In genomic region chr17:56984886-56985285, GRCm38 (mm10) we compare ENCODE assay signal across 29 mouse cellular contexts. TPM values are rescaled to one million over a fixed set of nuclear protein-coding genes. Genes with fewer than 3 reads are reported as not detected.
DNase-seq lines count a peak whose midpoint lies in the region; ATAC-seq and TF ChIP-seq lines count a peak whose summit lies in the region.
"Had no signal": no experiment of that assay in that cellular context is flagged by ENCODE, and none has a peak within 500 bp of the region (broad histone marks: within the 10 kb centered on the region; RNA-seq: fewer than 3 reads in every experiment).

No protein-coding gene starts in this region.

- no peak overlapping the region for H3K4me2 ChIP-seq in liver, embryonic 12.5 days
- H3K4me2 ChIP-seq: embryonic facial prominence, embryonic 12.5 days; embryonic facial prominence, embryonic 15.5 days; forebrain, embryonic 12.5 days; heart, embryonic 13.5 days; hindbrain, embryonic 12.5 days; hindbrain, embryonic 15.5 days had no signal

- H3K36me3 ChIP-seq in liver, adult 2 months (ENCODE audit: control insufficient read depth, insufficient read depth, low read length) = no peaks in the 10 kb centered on the region
- H3K36me3 ChIP-seq in liver, embryonic 12.5 days = no peaks in the 10 kb centered on the region
- no peaks in the 10 kb centered on the region for H3K36me3 ChIP-seq in small intestine, adult 2 months (ENCODE audit: control insufficient read depth, insufficient read depth, low read length)
- H3K36me3 ChIP-seq: embryonic facial prominence, embryonic 12.5 days; embryonic facial prominence, embryonic 15.5 days; forebrain, embryonic 12.5 days; heart, embryonic 13.5 days; hindbrain, embryonic 12.5 days; hindbrain, embryonic 15.5 days had no signal

- H3K9ac ChIP-seq in liver, adult 2 months (ENCODE audit: low read depth, low read length) = no peak overlapping the region
- H3K9ac ChIP-seq in liver, embryonic 12.5 days = no peak overlapping the region
- H3K9ac ChIP-seq: embryonic facial prominence, embryonic 12.5 days; embryonic facial prominence, embryonic 15.5 days; forebrain, embryonic 12.5 days; heart, embryonic 13.5 days; hindbrain, embryonic 12.5 days; hindbrain, embryonic 15.5 days had no signal

- intact Hi-C loops in heart, postnatal 14 days (cut with DNase I) = no loop called here

- H3K79me2 ChIP-seq in liver, adult 2 months (ENCODE audit: control insufficient read depth, insufficient read depth, low read length) = no peaks in the 10 kb centered on the region

- no peak for TF ChIP-seq CTCF in liver, adult 2 months (IDR thresholded peaks at IDR 0.05; ENCODE audit: low read depth, low read length)
- no peak for TF ChIP-seq CTCF in small intestine, adult 2 months (IDR thresholded peaks at IDR 0.05; ENCODE audit: extremely low read depth, insufficient read length, insufficient replicate concordance, low read depth, low read length)

- ATAC-seq in liver, embryonic 12.5 days = no peak
- ATAC-seq: activated CD4-positive, CD25-positive, alpha-beta regulatory T cell, adult 4 months; forebrain, embryonic 16.5 days had no signal

- H3K27me3 ChIP-seq in liver, adult 2 months (ENCODE audit: control insufficient read depth, insufficient read depth, low read length) = no peaks in the 10 kb centered on the region
- H3K27me3 ChIP-seq in liver, embryonic 12.5 days (replicated peaks) = no peaks in the 10 kb centered on the region
- no peaks in the 10 kb centered on the region for H3K27me3 ChIP-seq in small intestine, adult 2 months (ENCODE audit: control insufficient read depth, insufficient read depth, low read length)
- H3K27me3 ChIP-seq: embryonic facial prominence, embryonic 12.5 days; embryonic facial prominence, embryonic 15.5 days; heart, embryonic 13.5 days; hindbrain, embryonic 12.5 days; hindbrain, embryonic 15.5 days had no signal

- no peaks in the 10 kb centered on the region for H3K9me3 ChIP-seq in liver, embryonic 12.5 days (replicated peaks)
- H3K9me3 ChIP-seq: embryonic facial prominence, embryonic 12.5 days; embryonic facial prominence, embryonic 15.5 days; forebrain, embryonic 12.5 days; heart, embryonic 13.5 days; hindbrain, embryonic 12.5 days; hindbrain, embryonic 15.5 days had no signal

- peak; percentile 1 for DNase-seq in adrenal gland, postnatal 14 days
- no peak for DNase-seq in adrenal gland, postnatal 36 days
- DNase-seq in heart, adult 11 months = peak; percentile 82
- DNase-seq in heart, postnatal 14 days = no peak
- peak; percentile 68 for DNase-seq in liver, adult 2 months (ENCODE audit: extremely low read depth, low read depth, low spot score)
- DNase-seq in embryo, embryonic 10.5 days (ENCODE audit: low spot score) = no peak
- DNase-seq: adrenal gland, adult 8-10 months; cerebellum, adult 18-20 months; cerebellum, adult 9-10 months; cerebellum, postnatal 14 days; gastrocnemius, postnatal 10 days; gastrocnemius, postnatal 36 days had no signal

- 49% methylated on average over 9 of the region's 9 CpGs for WGBS in liver, adult 2 months
- 66% methylated on average over 9 of the region's 9 CpGs for WGBS in liver, embryonic 12.5 days (ENCODE audit: insufficient replicate concordance)
- WGBS in small intestine, adult 2 months = 37% methylated on average over 9 of the region's 9 CpGs

- H3K4me3 ChIP-seq in liver, adult 2 months (ENCODE audit: insufficient read depth, low read depth, low read length) = no peak overlapping the region
- H3K4me3 ChIP-seq in liver, embryonic 12.5 days = no peak overlapping the region
- no peak overlapping the region for H3K4me3 ChIP-seq in small intestine, adult 2 months (ENCODE audit: low read depth, low read length)
- H3K4me3 ChIP-seq: embryonic facial prominence, embryonic 12.5 days; embryonic facial prominence, embryonic 15.5 days; forebrain, embryonic 12.5 days; heart, embryonic 13.5 days; hindbrain, embryonic 12.5 days; hindbrain, embryonic 15.5 days had no signal

- H3K27ac ChIP-seq in liver, adult 2 months (replicated peaks; ENCODE audit: insufficient read depth, low read depth, low read length) = no peak overlapping the region
- no peak overlapping the region for H3K27ac ChIP-seq in liver, embryonic 12.5 days
- peak overlapping the region; percentile 76 for H3K27ac ChIP-seq in small intestine, adult 2 months (ENCODE audit: insufficient read depth, low read depth, low read length)
- H3K27ac ChIP-seq: embryonic facial prominence, embryonic 12.5 days; embryonic facial prominence, embryonic 15.5 days; forebrain, embryonic 12.5 days; heart, embryonic 13.5 days; hindbrain, embryonic 12.5 days; hindbrain, embryonic 15.5 days had no signal

- 0 out of 2 replicates have a peak, but pooled peaks cover 2% of the 10 kb centered on the region for H3K4me1 ChIP-seq in liver, adult 2 months (ENCODE audit: control insufficient read depth, insufficient read depth, low read length)
- 0 out of 2 replicates have a peak, but pooled peaks cover 2% of the 10 kb centered on the region for H3K4me1 ChIP-seq in liver, embryonic 12.5 days
- peaks cover 27% of the 10 kb centered on the region for H3K4me1 ChIP-seq in small intestine, adult 2 months (ENCODE audit: control insufficient read depth, insufficient read depth, insufficient read length, low read length)
- H3K4me1 ChIP-seq: embryonic facial prominence, embryonic 12.5 days; forebrain, embryonic 12.5 days; hindbrain, embryonic 12.5 days had no signal

- no peak for TF ChIP-seq POLR2A in liver, adult 2 months (IDR thresholded peaks at IDR 0.05; ENCODE audit: extremely low read depth, insufficient read depth, low read length)
- no peak for TF ChIP-seq POLR2A in small intestine, adult 2 months (IDR thresholded peaks at IDR 0.05; ENCODE audit: low read depth, low read length)

RNA-seq across cellular contexts. Expression of gene Acer1, which starts 3.0 kb away (rescaled TPM):
- not detected in 2 replicates for total RNA-seq in adrenal gland, postnatal 14 days (2021)
- under 1 TPM in 1 of 2 experiments, not detected in 1; 0.23 TPM for total RNA-seq in adrenal gland, postnatal 36 days (2021)
- not detected for total RNA-seq in heart, postnatal 14 days (2021)
- total RNA-seq in liver, adult 2 months (2014; rRNA removed) = not detected in 2 replicates
- not detected in 2 replicates for polyA plus RNA-seq in liver, adult 2 months (2012; rRNA removed)
- not detected in 2 replicates for polyA plus RNA-seq in liver, embryonic 12.5 days (2016; fragmentation: Nextera tagmentation; extraction: Ambion mirVana)
- 9.0 and 28.9 TPM in 2 replicates for polyA plus RNA-seq in small intestine, adult 2 months (2012; rRNA removed)
- total RNA-seq: gastrocnemius, adult 18-20 months; gastrocnemius, postnatal 10 days; gastrocnemius, postnatal 36 days; granulocyte monocyte progenitor cell, adult 5-6 weeks; heart, adult 8-10 months; heart, postnatal 25 days; hematopoietic stem cell, adult 5-6 weeks had no signal
- polyA plus RNA-seq: activated CD4-positive, CD25-positive, alpha-beta regulatory T cell, adult 4 months; embryonic facial prominence, embryonic 12.5 days; forebrain, embryonic 12.5 days; forebrain, embryonic 16.5 days; heart, embryonic 13.5 days; hindbrain, embryonic 12.5 days; hindbrain, embryonic 15.5 days had no signal

RNA-seq across cellular contexts. Expression of gene Clpp, which starts 5.2 kb away (rescaled TPM):
- total RNA-seq in adrenal gland, postnatal 14 days (2021) = 106 and 107 TPM in 2 replicates
- total RNA-seq in adrenal gland, postnatal 36 days (2021) = 100 to 1,000 TPM; 110 to 114 TPM
- 10 to 100 TPM; 57.3 to 64.0 TPM for total RNA-seq in heart, postnatal 14 days (2021)
- total RNA-seq in liver, adult 2 months (2014; rRNA removed) = 75.6 and 93.8 TPM in 2 replicates
- polyA plus RNA-seq in liver, adult 2 months (2012; rRNA removed) = 174 and 184 TPM in 2 replicates
- 108 and 115 TPM in 2 replicates for polyA plus RNA-seq in liver, embryonic 12.5 days (2016; fragmentation: Nextera tagmentation; extraction: Ambion mirVana)
- 86.2 and 132 TPM in 2 replicates for polyA plus RNA-seq in small intestine, adult 2 months (2012; rRNA removed)

RNA-seq across cellular contexts. Expression of gene Alkbh7, which starts 12.3 kb away (rescaled TPM):
- total RNA-seq in adrenal gland, postnatal 14 days (2021) = 65.6 and 67.0 TPM in 2 replicates
- total RNA-seq in adrenal gland, postnatal 36 days (2021) = 10 to 100 TPM; 50.3 to 83.8 TPM
- total RNA-seq in heart, postnatal 14 days (2021) = 10 to 100 TPM; 49.6 to 52.8 TPM
- total RNA-seq in liver, adult 2 months (2014; rRNA removed) = 23.2 and 24.4 TPM in 2 replicates
- polyA plus RNA-seq in liver, adult 2 months (2012; rRNA removed) = 42.0 and 51.1 TPM in 2 replicates
- 24.5 and 25.1 TPM in 2 replicates for polyA plus RNA-seq in liver, embryonic 12.5 days (2016; fragmentation: Nextera tagmentation; extraction: Ambion mirVana)
- polyA plus RNA-seq in small intestine, adult 2 months (2012; rRNA removed) = 40.8 and 63.7 TPM in 2 replicates

RNA-seq across cellular contexts. Expression of gene Pspn, which starts 14.9 kb away (rescaled TPM):
- 1.1 TPM in 1 of 2 replicates, not detected in the other for total RNA-seq in adrenal gland, postnatal 14 days (2021)
- total RNA-seq in adrenal gland, postnatal 36 days (2021) = 1 to 10 TPM in 1 of 2 experiments, under 1 TPM in 1; 0.76 to 2.7 TPM
- total RNA-seq in heart, postnatal 14 days (2021) = not detected
- not detected in 2 replicates for total RNA-seq in liver, adult 2 months (2014; rRNA removed)
- not detected in 2 replicates for polyA plus RNA-seq in liver, adult 2 months (2012; rRNA removed)
- polyA plus RNA-seq in liver, embryonic 12.5 days (2016; fragmentation: Nextera tagmentation; extraction: Ambion mirVana) = 0.29 and 0.31 TPM in 2 replicates
- polyA plus RNA-seq in small intestine, adult 2 months (2012; rRNA removed) = not detected in 2 replicates
- total RNA-seq: ES-E14; gastrocnemius, adult 18-20 months; gastrocnemius, postnatal 10 days; gastrocnemius, postnatal 36 days; granulocyte monocyte progenitor cell, adult 5-6 weeks; heart, adult 8-10 months; heart, postnatal 25 days; hematopoietic stem cell, adult 5-6 weeks had no signal
- polyA plus RNA-seq: activated CD4-positive, CD25-positive, alpha-beta regulatory T cell, adult 4 months; embryonic facial prominence, embryonic 12.5 days; embryonic facial prominence, embryonic 15.5 days; intestine, embryonic 14.5 days had no signal

RNA-seq across cellular contexts. Expression of gene Gtf2f1, which starts 26.2 kb away (rescaled TPM):
- total RNA-seq in adrenal gland, postnatal 14 days (2021) = 53.7 and 63.7 TPM in 2 replicates
- total RNA-seq in adrenal gland, postnatal 36 days (2021) = 10 to 100 TPM; 44.3 to 65.3 TPM
- 10 to 100 TPM; 22.0 to 23.6 TPM for total RNA-seq in heart, postnatal 14 days (2021)
- 10.9 and 11.9 TPM in 2 replicates for total RNA-seq in liver, adult 2 months (2014; rRNA removed)
- polyA plus RNA-seq in liver, adult 2 months (2012; rRNA removed) = 10.4 and 10.6 TPM in 2 replicates
- polyA plus RNA-seq in liver, embryonic 12.5 days (2016; fragmentation: Nextera tagmentation; extraction: Ambion mirVana) = 76.4 and 78.5 TPM in 2 replicates
- polyA plus RNA-seq in small intestine, adult 2 months (2012; rRNA removed) = 17.1 and 43.5 TPM in 2 replicates

Comparison
In these comparisons a context has a peak if more than half of its experiments do, and no peak if none do; other contexts are left out.
1. DNase-seq: peak in adrenal gland, postnatal 14 days (single experiment), heart, adult 11 months (single experiment) and liver, adult 2 months (single experiment); none in adrenal gland, postnatal 36 days (0 of 2), heart, postnatal 14 days (0 of 2) and embryo, embryonic 10.5 days (single experiment).